Mouse (Mus musculus): ENCODE measurements around the gene Aspdh. TPM values are rescaled to one million over a fixed set of nuclear protein-coding genes. Genes with fewer than 3 reads are reported as not detected.

Aspdh gene
- polyA plus RNA-seq (2016; fragmentation: Nextera tagmentation; extraction: Ambion mirVana), result 0.83 and 1.8 TPM in 2 replicates

DNA sequence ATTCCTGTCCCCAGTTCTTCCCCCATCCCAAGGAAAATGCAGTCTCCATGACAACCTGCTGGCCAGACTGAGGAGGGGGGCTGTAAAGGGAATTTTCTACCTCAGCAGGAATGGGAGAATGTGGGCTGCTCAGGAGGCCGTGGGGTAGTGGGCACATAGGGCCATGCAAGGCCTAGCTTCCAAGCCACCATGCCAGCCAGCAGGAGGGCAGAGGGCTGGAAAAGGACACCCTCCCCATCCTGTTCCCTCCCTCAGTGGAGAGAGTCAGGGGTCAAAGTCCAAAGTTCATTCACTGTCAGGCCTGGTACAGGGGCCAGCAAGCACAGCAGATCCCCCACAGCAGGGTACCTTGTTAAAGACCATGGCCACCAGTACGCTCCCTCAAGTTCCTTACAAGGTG, at the start of gene Aspdh:
Aspdh (plus strand) TSS at position 281 of the 400 bp plus-strand sequence.
- H3K4me3 ChIP-seq, result 0 out of 2 replicates have a peak within 1 kb of the TSS, but pooled peaks have one; percentile 6
- no peaks in the 10 kb centered on the region for H3K9me3 ChIP-seq
- H3K27ac ChIP-seq, result peak within 1 kb of the TSS; percentile 91
- peaks cover 54% of the 10 kb centered on the region for H3K27me3 ChIP-seq (ENCODE audit: insufficient read depth, poor library complexity, severe bottlenecking)
- 68% methylated on average over 2 of the region's 2 CpGs for WGBS
- peaks cover 79% of the 10 kb centered on the region for H3K4me1 ChIP-seq
- H3K36me3 ChIP-seq, result peaks cover 13% of the 10 kb centered on the region
- no peak for DNase-seq (ENCODE audit: low spot score)

DNA sequence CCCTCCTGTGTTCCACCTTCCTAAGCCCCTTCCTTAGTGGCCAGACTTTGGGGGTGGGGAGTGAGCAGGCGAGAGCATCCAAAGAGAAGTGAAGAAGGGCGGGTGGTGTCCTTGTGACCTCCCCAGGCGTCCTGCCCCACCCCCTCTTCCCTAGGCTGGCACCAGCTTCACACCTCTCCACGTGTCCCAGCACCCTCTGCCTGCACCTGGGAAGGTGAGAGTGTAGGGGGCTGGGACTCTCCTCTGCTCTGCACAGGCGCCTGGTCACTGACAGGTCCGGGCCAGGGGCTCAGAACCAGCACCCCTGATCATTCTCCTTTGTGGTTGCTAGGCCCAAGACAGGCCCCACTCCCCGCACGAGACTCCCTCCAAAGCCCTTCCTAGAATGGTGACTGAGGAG, 37.5 kb upstream of the Aspdh start:
- H3K27ac ChIP-seq, result no peak overlapping the region
- no peaks in the 10 kb centered on the region for H3K9me3 ChIP-seq
- H3K4me3 ChIP-seq, result no peak overlapping the region
- peaks cover 70% of the 10 kb centered on the region for H3K27me3 ChIP-seq (ENCODE audit: insufficient read depth, poor library complexity, severe bottlenecking)
- no peak for DNase-seq (ENCODE audit: low spot score)
- no peaks in the 10 kb centered on the region for H3K36me3 ChIP-seq
- peaks cover 24% of the 10 kb centered on the region for H3K4me1 ChIP-seq
- 8% methylated on average over 8 of the region's 8 CpGs for WGBS

DNA sequence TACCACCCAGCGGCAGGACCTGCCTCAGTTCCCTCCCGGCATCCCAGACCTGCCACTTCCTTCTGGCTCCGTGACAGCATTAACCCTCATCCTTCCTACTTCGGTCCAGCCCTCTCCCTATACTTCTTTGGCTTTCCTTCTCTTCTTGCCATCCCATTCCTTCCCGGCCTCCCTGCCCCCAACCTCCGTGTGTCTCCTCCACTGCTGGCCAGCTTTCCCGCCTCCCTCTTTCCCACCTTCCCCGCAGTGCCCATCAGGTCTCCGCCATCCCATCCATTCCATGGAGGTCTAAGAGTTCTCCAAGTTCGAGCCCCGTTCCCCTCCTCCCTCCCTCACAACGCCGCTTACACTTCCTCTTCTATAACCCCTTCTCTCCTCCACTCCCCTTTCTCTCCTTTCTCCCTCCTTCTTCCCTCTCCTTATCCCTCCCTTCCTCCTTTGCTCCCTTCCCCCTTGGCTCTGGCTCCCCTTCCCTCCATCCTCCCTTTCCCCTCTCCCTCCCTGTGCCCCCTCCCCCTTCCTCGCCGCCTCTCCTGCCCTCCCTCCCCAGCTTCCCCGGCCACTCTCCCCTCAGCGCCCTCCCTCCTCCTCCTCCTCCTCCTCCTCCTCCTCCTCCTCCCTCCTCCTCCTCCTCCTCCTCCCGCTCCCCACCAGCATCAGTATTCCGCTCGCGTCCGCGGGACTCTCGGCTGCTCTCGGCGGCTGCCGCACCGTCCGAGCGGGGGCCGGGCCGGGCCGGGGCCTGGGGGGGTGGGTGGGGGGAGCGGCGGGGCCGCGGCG, 36.8 kb upstream of the Aspdh start:
- DNase-seq (ENCODE audit: low spot score), result no peak
- no peaks in the 10 kb centered on the region for H3K36me3 ChIP-seq
- H3K27ac ChIP-seq, result no peak overlapping the region
- peak overlapping the region; percentile 62 for H3K4me3 ChIP-seq
- no peaks in the 10 kb centered on the region for H3K9me3 ChIP-seq
- 3% methylated on average over 17 of the region's 38 CpGs for WGBS
- peaks cover 24% of the 10 kb centered on the region for H3K4me1 ChIP-seq
- H3K27me3 ChIP-seq (ENCODE audit: insufficient read depth, poor library complexity, severe bottlenecking), result peaks cover 75% of the 10 kb centered on the region

DNA sequence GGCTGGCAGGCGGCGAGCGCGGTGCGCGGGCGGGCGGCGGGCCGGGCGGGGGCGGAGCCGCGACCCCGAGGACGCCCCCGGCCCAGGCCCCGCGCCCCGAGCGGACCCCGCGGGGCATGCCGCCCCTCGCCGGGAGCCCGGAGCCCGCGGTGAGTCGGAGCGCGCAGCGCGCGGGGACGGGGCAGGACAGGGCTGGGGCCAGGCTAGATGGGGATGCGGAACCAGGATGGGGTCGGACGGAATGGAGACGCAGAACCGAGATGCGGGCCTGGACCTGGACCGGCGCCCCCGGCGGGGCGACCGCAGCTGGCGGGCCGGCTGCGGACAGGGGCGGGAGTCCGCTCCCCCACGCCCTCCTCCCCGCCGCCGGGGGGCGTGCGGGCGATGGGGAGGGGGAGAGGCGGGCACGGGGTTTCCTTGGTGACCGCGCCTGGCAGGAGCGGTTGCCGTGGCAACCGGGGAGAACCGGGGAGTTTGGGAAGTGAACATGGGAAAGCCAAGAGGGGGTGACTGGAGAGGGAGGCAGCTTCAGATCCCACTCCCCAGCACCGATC, 36.1 kb upstream of the Aspdh start, which contains the start of gene Lrrc4b:
Lrrc4b (plus strand) TSS at position 51 of the 554 bp plus-strand sequence.
- no peak for DNase-seq (ENCODE audit: low spot score)

DNA sequence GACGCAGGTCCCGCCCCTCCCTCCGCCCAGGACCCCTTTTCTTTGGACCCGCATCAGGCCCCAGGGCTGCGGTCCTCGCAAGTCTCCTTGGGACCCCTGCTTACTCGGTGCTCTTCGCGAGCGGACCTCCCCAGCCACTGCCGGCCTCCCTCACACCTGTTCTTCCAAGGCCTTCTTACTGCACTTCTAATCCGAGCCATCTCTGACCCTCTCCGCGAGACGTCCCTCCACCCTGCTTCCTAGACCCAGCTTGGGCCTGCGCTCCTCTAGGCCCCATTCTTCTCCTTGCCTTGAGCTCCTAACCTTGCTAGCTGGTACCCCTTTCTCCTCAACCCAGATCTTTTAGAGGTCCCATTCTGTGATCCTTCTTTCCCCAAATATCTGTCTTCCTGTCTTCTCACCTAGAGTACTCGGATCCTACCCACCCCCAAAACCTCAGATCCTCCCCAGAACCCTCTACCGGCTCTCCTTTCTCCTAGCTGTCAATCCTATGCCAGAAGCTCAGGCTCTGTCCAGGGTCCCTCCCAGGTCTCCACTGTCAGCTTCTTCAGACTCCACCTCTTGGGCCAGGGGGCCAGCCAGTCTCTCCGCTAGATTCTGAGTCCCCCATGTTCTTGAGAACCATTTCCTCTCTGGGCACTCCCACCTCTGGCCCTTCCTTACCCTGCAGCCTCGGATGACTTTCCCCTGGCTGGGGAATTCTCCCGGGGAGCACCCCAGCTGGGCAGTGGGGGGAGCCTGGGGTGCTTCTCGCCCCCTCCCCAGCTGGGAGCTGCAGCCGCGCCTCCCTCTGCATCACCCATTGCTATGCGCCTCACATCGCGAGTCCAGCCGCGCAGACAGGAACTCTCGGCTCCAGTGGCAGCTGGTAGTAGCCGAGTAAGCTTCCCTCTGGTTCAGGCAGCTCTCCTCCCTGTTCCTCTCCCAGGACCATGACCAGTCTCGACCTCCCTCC, 35.4 kb upstream of the Aspdh start:
- Histone ChIP-seq H3K9me3 (no peaks in the 10 kb centered on the region), H3K27ac (0 out of 2 replicates have a peak overlapping the region, but pooled peaks have one; percentile 3), H3K4me1 (peaks cover 24% of the 10 kb centered on the region), H3K36me3 (no peaks in the 10 kb centered on the region), H3K4me3 (peak overlapping the region; percentile 62), H3K27me3 (ENCODE audit: insufficient read depth, poor library complexity, severe bottlenecking) (peaks cover 87% of the 10 kb centered on the region)
- WGBS, result 2% methylated on average over 32 of the region's 32 CpGs
- DNase-seq (ENCODE audit: low spot score), result no peak

More for the DNA sequence above, 36.1 kb upstream of the Aspdh start, which contains the start of gene Lrrc4b:
- Histone ChIP-seq H3K36me3 (no peaks in the 10 kb centered on the region), H3K4me1 (peaks cover 24% of the 10 kb centered on the region), H3K4me3 (peak within 1 kb of the TSS; percentile 62), H3K27ac (peak within 1 kb of the TSS; percentile 59; the same call in 1 of the 2 replicates), H3K9me3 (no peaks in the 10 kb centered on the region), H3K27me3 (ENCODE audit: insufficient read depth, poor library complexity, severe bottlenecking) (peaks cover 81% of the 10 kb centered on the region)
- 2% methylated on average over 66 of the region's 69 CpGs for WGBS

DNA sequence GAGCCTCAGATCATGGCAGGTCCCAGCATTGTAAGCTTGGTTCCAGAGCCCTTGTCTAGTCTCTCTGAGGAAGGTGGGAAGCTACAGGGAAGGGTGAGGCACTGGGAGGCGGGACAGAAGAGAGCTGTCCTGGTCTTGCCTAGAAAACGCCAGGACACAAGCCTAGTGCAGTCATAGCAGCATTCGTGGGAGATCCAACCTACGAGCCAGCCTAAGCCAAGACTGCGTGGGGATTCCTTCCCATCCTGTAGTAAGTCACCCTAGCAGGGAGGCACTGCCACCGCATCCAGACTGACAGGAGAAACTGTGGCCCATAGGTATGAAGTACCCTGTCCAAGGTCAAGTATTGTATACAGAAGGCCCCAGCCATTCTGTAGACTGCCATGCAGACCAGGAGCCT, 32.6 kb upstream of the Aspdh start:
- Histone ChIP-seq H3K9me3 (no peaks in the 10 kb centered on the region), H3K4me1 (peaks cover 24% of the 10 kb centered on the region), H3K27me3 (ENCODE audit: insufficient read depth, poor library complexity, severe bottlenecking) (peaks cover 96% of the 10 kb centered on the region), H3K27ac (no peak overlapping the region), H3K4me3 (no peak overlapping the region), H3K36me3 (no peaks in the 10 kb centered on the region)
- 70% methylated on average over 6 of the region's 6 CpGs for WGBS
- DNase-seq (ENCODE audit: low spot score), result no peak

DNA sequence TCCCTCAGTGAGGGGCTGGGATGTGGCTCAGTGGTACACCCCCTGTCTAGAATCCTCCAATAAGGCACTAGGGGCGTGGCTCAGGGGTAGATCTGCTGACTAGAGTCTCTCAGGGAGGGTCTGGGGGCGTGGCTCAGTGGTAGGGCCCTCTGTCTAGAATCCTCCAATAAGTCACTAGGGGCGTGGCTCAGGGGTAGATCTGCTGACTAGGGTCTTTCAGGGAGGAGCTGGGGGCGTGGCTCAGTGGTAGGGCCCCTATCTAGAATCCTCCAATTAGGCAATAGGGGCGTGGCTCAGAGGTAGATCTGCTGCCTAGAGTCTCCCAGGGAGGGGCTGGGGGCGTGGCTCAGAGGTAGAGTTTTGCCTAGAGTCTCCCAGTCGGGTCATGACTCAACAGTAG, 31.8 kb upstream of the Aspdh start:
- DNase-seq (ENCODE audit: low spot score), result peak; percentile 97
- peaks cover 96% of the 10 kb centered on the region for H3K27me3 ChIP-seq (ENCODE audit: insufficient read depth, poor library complexity, severe bottlenecking)
- H3K4me1 ChIP-seq, result peaks cover 20% of the 10 kb centered on the region
- H3K36me3 ChIP-seq, result no peaks in the 10 kb centered on the region
- H3K9me3 ChIP-seq, result no peaks in the 10 kb centered on the region
- no peak overlapping the region for H3K4me3 ChIP-seq
- 5% methylated on average over 7 of the region's 7 CpGs for WGBS
- H3K27ac ChIP-seq, result no peak overlapping the region

DNA sequence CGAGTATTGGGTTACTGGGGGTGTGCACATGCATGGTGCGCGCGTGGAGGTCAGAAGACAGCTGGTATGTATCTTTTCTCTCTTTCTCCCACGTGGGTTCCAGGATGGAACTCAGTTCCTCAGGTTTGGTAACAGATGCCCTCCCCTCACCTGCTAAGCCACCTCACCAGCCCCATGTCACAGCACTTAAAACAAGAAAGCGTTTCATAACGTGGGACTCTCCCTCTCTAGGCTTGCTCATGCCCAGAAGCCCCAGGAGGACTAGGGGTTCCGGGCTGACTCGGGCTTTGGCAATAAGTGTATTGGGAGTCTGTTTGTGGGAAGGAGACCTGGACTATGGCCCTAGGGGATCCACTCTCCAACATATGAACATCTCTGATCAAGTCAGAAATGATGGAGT, 31.1 kb upstream of the Aspdh start:
- no peak overlapping the region for H3K4me3 ChIP-seq
- peaks cover 15% of the 10 kb centered on the region for H3K4me1 ChIP-seq
- 68% methylated on average over 9 of the region's 9 CpGs for WGBS
- H3K9me3 ChIP-seq, result no peaks in the 10 kb centered on the region
- DNase-seq (ENCODE audit: low spot score), result no peak
- H3K27me3 ChIP-seq (ENCODE audit: insufficient read depth, poor library complexity, severe bottlenecking), result peaks cover 92% of the 10 kb centered on the region
- H3K36me3 ChIP-seq, result no peaks in the 10 kb centered on the region
- no peak overlapping the region for H3K27ac ChIP-seq

DNA sequence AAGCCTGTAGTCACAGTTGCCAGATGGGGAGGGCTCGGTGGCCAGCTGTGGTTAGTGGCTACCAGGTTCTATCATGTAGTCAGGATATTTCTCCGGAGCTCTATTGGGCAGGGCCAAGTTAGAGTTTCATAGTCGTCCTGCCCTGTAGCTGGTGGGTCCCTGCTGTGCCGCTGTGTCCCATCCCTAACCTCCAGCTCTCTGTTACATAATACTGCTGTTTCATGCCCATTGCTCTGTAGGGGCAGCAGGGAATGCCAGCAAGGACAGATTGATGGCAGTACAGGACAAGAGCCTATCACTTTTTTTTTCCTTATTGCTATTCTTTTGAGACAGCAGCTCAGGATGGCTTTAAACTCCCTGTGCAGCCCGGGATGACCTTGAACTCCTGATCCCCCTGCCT, 29.4 kb upstream of the Aspdh start:
- no peaks in the 10 kb centered on the region for H3K4me1 ChIP-seq
- no peaks in the 10 kb centered on the region for H3K36me3 ChIP-seq
- no peak overlapping the region for H3K27ac ChIP-seq
- no peak for DNase-seq (ENCODE audit: low spot score)
- no peak overlapping the region for H3K4me3 ChIP-seq
- 58% methylated on average over 5 of the region's 5 CpGs for WGBS
- H3K9me3 ChIP-seq, result no peaks in the 10 kb centered on the region
- H3K27me3 ChIP-seq (ENCODE audit: insufficient read depth, poor library complexity, severe bottlenecking), result peaks cover 92% of the 10 kb centered on the region

DNA sequence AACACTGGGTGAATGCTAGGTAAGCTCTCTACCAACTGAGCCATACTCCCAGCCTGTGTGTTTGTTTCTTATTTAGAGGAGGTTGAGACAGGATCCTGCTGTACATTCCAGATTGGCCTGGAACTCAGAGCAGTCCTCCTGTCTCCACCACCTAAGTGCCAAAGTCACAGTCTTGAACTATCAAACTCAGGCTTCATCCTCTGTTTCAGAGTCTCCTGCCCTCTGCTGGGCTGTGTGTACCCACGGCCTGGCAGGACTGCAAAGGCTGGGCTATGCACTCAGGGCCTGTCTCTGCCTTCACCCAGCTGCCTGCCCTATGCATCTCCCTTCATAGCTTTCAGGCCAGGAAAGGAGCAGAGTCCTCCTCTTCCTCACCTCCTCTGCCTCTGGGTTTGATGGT, 28.9 kb upstream of the Aspdh start:
- no peaks in the 10 kb centered on the region for H3K9me3 ChIP-seq
- no peak for DNase-seq (ENCODE audit: low spot score)
- no peaks in the 10 kb centered on the region for H3K36me3 ChIP-seq
- H3K4me1 ChIP-seq, result peaks cover under 1% of the 10 kb centered on the region
- peaks cover 92% of the 10 kb centered on the region for H3K27me3 ChIP-seq (ENCODE audit: insufficient read depth, poor library complexity, severe bottlenecking)
- H3K4me3 ChIP-seq, result no peak overlapping the region
- no peak overlapping the region for H3K27ac ChIP-seq
- 21% methylated on average over 1 of the region's 1 CpGs for WGBS

DNA sequence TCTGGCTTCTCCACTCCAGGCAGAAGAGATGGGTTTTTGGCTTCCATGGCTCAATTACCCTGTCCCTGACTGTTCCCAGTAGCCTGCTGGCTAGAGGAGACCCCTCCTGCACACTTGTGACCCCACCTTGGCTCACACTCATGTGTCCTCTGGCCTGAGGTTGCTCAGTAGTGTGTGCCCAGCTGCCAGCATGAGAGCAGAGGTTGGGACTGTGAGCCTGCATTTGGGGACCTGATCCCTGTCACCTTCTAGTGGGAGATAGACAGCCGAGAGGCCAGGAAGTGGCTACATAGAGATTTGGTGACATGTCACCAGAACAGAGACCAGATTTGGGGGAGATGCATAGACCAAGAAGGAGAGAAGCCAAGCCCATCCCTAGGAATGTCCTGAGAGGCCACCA, 28.0 kb upstream of the Aspdh start:
- Histone ChIP-seq H3K9me3 (no peaks in the 10 kb centered on the region), H3K36me3 (no peaks in the 10 kb centered on the region), H3K27ac (no peak overlapping the region), H3K27me3 (ENCODE audit: insufficient read depth, poor library complexity, severe bottlenecking) (peaks cover 92% of the 10 kb centered on the region), H3K4me3 (no peak overlapping the region), H3K4me1 (peaks cover 9% of the 10 kb centered on the region)
- no peak for DNase-seq (ENCODE audit: low spot score)
- 52% methylated on average over 1 of the region's 1 CpGs for WGBS

DNA sequence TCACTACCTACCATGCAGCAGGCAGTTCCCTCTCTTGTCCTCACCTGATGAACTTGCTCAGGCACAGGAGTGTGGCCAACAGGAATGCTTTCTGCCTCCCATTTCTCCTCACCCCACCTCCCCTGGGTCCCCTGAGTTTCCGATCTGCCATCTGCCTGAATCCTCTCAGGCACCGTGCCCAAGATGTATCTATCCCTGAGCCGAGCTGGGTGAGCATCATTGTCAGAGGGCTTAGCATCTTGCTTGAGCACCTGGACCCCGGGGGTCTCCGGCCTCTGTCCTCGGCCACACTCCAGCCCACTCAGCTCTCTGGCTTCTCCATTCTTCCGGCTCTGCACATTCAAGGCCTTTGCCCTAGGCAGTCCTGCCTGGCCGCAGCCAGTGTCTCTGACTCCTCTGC, 27.3 kb upstream of the Aspdh start:
- no peak overlapping the region for H3K27ac ChIP-seq
- 64% methylated on average over 8 of the region's 8 CpGs for WGBS
- no peak for DNase-seq (ENCODE audit: low spot score)
- H3K4me1 ChIP-seq, result peaks cover 17% of the 10 kb centered on the region
- no peaks in the 10 kb centered on the region for H3K36me3 ChIP-seq
- no peaks in the 10 kb centered on the region for H3K9me3 ChIP-seq
- peaks cover 92% of the 10 kb centered on the region for H3K27me3 ChIP-seq (ENCODE audit: insufficient read depth, poor library complexity, severe bottlenecking)
- H3K4me3 ChIP-seq, result no peak overlapping the region

Data from heart, embryonic 10.5 days (tissue).